Mouse (Mus musculus) frontal cortex, postnatal 10 days (tissue): ENCODE measurements at regions not wholly inside any gene's neighbourhood (a gene's known extent, or its start where the extent isn't known, plus 50 kb on each side); places are given as distances from the start of the nearest gene placed in this dataset.

Experiments
- DNase-seq, 2 experiments: peaks; one replicate each; pipeline ENCODE4 v3.0.0; 2022; ENCODE audit warnings: low spot score in 2 of 2, mixed read lengths in 1 of 2

GRCm38 (mm10) chr10:9296055-9296454 lies 379.0 kb downstream of the Samd5 start:
- DNase-seq, result no peak

GRCm38 (mm10) chr10:9295269-9295668 lies 379.7 kb downstream of the Samd5 start:
- no peak for DNase-seq

- no peak for DNase-seq
Observed at GRCm38 (mm10) chr10:9294620-9295019, 380.4 kb downstream of the Samd5 start.

- DNase-seq, result no peak
Observed at GRCm38 (mm10) chr10:9291456-9292146, 383.4 kb downstream of the Samd5 start.

GRCm38 (mm10) chr10:9272940-9273339 lies 387.1 kb upstream of the Sash1 start:
- DNase-seq, result no peak

GRCm38 (mm10) chr10:9272243-9272642 lies 386.4 kb upstream of the Sash1 start:
- no peak for DNase-seq

GRCm38 (mm10) chr10:9265528-9265927 lies 379.7 kb upstream of the Sash1 start:
- no peak for DNase-seq

- no peak for DNase-seq
Observed at GRCm38 (mm10) chr10:9264309-9265000, 378.6 kb upstream of the Sash1 start.

GRCm38 (mm10) chr10:9258705-9259104 lies 372.8 kb upstream of the Sash1 start:
- DNase-seq, result no peak

- no peak for DNase-seq
Observed at GRCm38 (mm10) chr10:9252941-9253217, 367.0 kb upstream of the Sash1 start.

- no peak for DNase-seq
Observed at GRCm38 (mm10) chr10:9252120-9252940, 366.5 kb upstream of the Sash1 start.

GRCm38 (mm10) chr10:9243281-9243618 lies 357.4 kb upstream of the Sash1 start:
- no peak for DNase-seq

- DNase-seq, result no peak
Observed at GRCm38 (mm10) chr10:9242596-9243280, 356.9 kb upstream of the Sash1 start.

GRCm38 (mm10) chr10:9239956-9240355 lies 354.1 kb upstream of the Sash1 start:
- DNase-seq, result no peak

- peak in 1 of 2 experiments; percentile 12 for DNase-seq
Observed at GRCm38 (mm10) chr10:9231751-9232150, 345.9 kb upstream of the Sash1 start.

- no peak for DNase-seq
Observed at GRCm38 (mm10) chr10:9229116-9229515, 343.2 kb upstream of the Sash1 start.

- no peak for DNase-seq
Observed at GRCm38 (mm10) chr10:9227361-9227760, 341.5 kb upstream of the Sash1 start.

GRCm38 (mm10) chr10:9210646-9211045 lies 324.8 kb upstream of the Sash1 start:
- DNase-seq, result peak in 1 of 2 experiments; percentile 12

- DNase-seq, result peak; percentile 29 to 31
Observed at GRCm38 (mm10) chr10:9204096-9204495, 318.2 kb upstream of the Sash1 start.

- DNase-seq, result no peak
Observed at GRCm38 (mm10) chr10:9203323-9203722, 317.5 kb upstream of the Sash1 start.

- DNase-seq, result no peak
Observed at GRCm38 (mm10) chr10:9202922-9203321, 317.1 kb upstream of the Sash1 start.

GRCm38 (mm10) chr10:9174997-9175396 lies 289.1 kb upstream of the Sash1 start:
- no peak for DNase-seq
